Mouse (Mus musculus): Measurements from ENCODE around the gene 4930544D05Rik. TPM values are rescaled to one million over a fixed set of nuclear protein-coding genes. Genes with fewer than 3 reads are reported as not detected.

The 4930544D05Rik gene
- polyA plus RNA-seq, 1 experiment, result not detected

DNA sequence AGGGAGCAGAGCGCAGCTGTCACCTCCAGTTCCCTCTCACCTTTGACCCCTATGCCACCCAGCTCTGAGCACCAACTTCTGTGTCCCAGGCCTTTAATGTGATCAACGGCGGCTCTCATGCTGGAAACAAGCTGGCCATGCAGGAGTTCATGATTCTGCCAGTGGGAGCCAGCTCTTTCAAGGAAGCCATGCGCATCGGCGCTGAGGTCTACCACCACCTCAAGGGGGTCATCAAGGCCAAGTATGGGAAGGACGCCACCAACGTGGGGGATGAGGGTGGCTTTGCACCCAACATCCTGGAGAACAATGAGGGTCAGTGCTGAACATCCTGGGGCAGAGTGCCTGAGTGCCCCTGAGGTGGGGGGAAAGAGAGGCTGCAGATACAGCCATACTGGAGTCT is 44.9 kb downstream of the 4930544D05Rik start:
- TF ChIP-seq POLR2A (IDR thresholded peaks at IDR 0.05; ENCODE audit: borderline replicate concordance, low read depth, low read length) (no peak), CTCF (IDR thresholded peaks at IDR 0.05; ENCODE audit: low read depth, low read length) (no peak)

DNA sequence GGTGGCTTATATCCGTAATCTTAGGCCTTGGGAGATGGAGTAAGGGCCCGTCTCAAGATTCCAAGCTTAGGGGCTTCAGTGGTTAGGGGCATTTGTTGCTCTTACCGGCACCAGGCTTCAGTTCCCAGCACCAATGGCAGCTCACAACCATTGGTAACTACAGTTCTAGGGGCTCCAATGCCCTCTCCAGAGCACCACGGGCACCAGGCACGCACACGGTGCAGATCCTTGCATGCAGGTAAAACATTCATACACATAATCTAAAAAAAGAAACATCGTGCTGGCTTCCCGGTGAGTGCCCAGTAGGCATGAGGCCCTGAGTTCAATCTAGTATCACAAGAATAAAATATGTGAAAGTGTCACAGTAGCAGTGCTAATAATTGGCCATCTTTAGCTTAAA is 47.5 kb downstream of the 4930544D05Rik start:
- no peak overlapping the region for H3K4me3 ChIP-seq (ENCODE audit: insufficient read depth, low read length)
- no peak overlapping the region for H3K27ac ChIP-seq (ENCODE audit: insufficient read depth, low read depth, low read length)
- H3K4me1 ChIP-seq (ENCODE audit: control insufficient read depth, insufficient read depth, low read length), result peaks cover 37% of the 10 kb centered on the region
- no peak for TF ChIP-seq POLR2A (IDR thresholded peaks at IDR 0.05; ENCODE audit: borderline replicate concordance, low read depth, low read length)
- TF ChIP-seq CTCF (IDR thresholded peaks at IDR 0.05; ENCODE audit: low read depth, low read length), result no peak

More for the DNA sequence above, 44.9 kb downstream of the 4930544D05Rik start:
- Histone ChIP-seq H3K4me1 (ENCODE audit: control insufficient read depth, insufficient read depth, low read length) (peaks cover 38% of the 10 kb centered on the region), H3K27ac (ENCODE audit: insufficient read depth, low read depth, low read length) (no peak overlapping the region), H3K4me3 (ENCODE audit: insufficient read depth, low read length) (no peak overlapping the region)

DNA sequence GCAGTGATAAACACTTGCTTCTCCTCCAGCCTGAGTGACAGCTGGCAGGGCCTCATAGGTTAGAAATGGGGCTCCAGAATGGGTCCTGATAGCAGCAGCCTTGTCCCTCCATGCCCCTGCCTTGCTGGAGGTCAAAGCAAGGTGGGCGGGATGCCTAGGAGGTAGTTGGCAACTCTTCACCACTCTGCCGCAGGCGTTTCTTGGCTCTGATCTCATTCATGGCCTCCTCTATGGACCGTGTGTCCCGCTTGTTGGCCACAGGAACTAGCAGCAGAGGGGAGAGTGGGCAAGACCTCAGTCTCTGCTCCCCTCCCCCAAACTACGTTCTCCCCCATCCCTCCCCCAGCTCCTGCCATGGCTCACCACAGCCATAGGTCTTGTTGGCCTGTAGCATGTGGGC is 48.3 kb downstream of the 4930544D05Rik start:
- TF ChIP-seq CTCF (IDR thresholded peaks at IDR 0.05; ENCODE audit: low read depth, low read length), result no peak
- no peak for TF ChIP-seq POLR2A (IDR thresholded peaks at IDR 0.05; ENCODE audit: borderline replicate concordance, low read depth, low read length)
- H3K4me1 ChIP-seq (ENCODE audit: control insufficient read depth, insufficient read depth, low read length), result peaks cover 29% of the 10 kb centered on the region
- no peak overlapping the region for H3K27ac ChIP-seq (ENCODE audit: insufficient read depth, low read depth, low read length)
- no peak overlapping the region for H3K4me3 ChIP-seq (ENCODE audit: insufficient read depth, low read length)

GRCm38 (mm10) chr11:70664741-70665140 is 49.1 kb downstream of the 4930544D05Rik start:
- Histone ChIP-seq H3K4me1 (ENCODE audit: control insufficient read depth, insufficient read depth, low read length) (peaks cover 22% of the 10 kb centered on the region), H3K4me3 (ENCODE audit: insufficient read depth, low read length) (no peak overlapping the region), H3K27ac (ENCODE audit: insufficient read depth, low read depth, low read length) (no peak overlapping the region)
- TF ChIP-seq CTCF (IDR thresholded peaks at IDR 0.05; ENCODE audit: low read depth, low read length) (no peak), POLR2A (IDR thresholded peaks at IDR 0.05; ENCODE audit: borderline replicate concordance, low read depth, low read length) (no peak)

Other genes starting within 250 kb of the 4930544D05Rik start
- gene Pelp1, start 205.8 kb upstream of the 4930544D05Rik start, polyA plus RNA-seq (2012; ENCODE audit: insufficient read depth, insufficient read length, missing spikeins), result 19.3 and 21.2 TPM in 2 replicates
- 520 and 549 TPM in 2 replicates for gene Arrb2, start 183.2 kb upstream of the 4930544D05Rik start, polyA plus RNA-seq (2012; ENCODE audit: insufficient read depth, insufficient read length, missing spikeins)
- 40.5 and 41.6 TPM in 2 replicates for gene Med11, start 163.9 kb upstream of the 4930544D05Rik start, polyA plus RNA-seq (2012; ENCODE audit: insufficient read depth, insufficient read length, missing spikeins)
- 21.7 and 23.7 TPM in 2 replicates for gene Zmynd15, start 156.4 kb upstream of the 4930544D05Rik start, polyA plus RNA-seq (2012; ENCODE audit: insufficient read depth, insufficient read length, missing spikeins)
- 434 and 456 TPM in 2 replicates for gene Cxcl16, start 155.9 kb upstream of the 4930544D05Rik start, polyA plus RNA-seq (2012; ENCODE audit: insufficient read depth, insufficient read length, missing spikeins)
- gene Tm4sf5, start 110.6 kb upstream of the 4930544D05Rik start, polyA plus RNA-seq (2012; ENCODE audit: insufficient read depth, insufficient read length, missing spikeins), result 4.3 TPM in 2 replicates
- gene Vmo1, start 101.2 kb upstream of the 4930544D05Rik start, polyA plus RNA-seq (2012; ENCODE audit: insufficient read depth, insufficient read length, missing spikeins), result not detected in 2 replicates
- not detected in 2 replicates for gene Gltpd2, start 96.7 kb upstream of the 4930544D05Rik start, polyA plus RNA-seq (2012; ENCODE audit: insufficient read depth, insufficient read length, missing spikeins)
- gene Psmb6, start 90.5 kb upstream of the 4930544D05Rik start, polyA plus RNA-seq (2012; ENCODE audit: insufficient read depth, insufficient read length, missing spikeins), result 141 and 151 TPM in 2 replicates
- not detected in 2 replicates for gene Gm40193, start 82.9 kb upstream of the 4930544D05Rik start, polyA plus RNA-seq (2012; ENCODE audit: insufficient read depth, insufficient read length, missing spikeins)
- 58.4 and 60.9 TPM in 2 replicates for gene Pld2, start 75.8 kb upstream of the 4930544D05Rik start, polyA plus RNA-seq (2012; ENCODE audit: insufficient read depth, insufficient read length, missing spikeins)
- 139 and 151 TPM in 2 replicates for gene Mink1, start 53.0 kb upstream of the 4930544D05Rik start, polyA plus RNA-seq (2012; ENCODE audit: insufficient read depth, insufficient read length, missing spikeins)
- gene Chrne, start 3.4 kb downstream of the 4930544D05Rik start, polyA plus RNA-seq (2012; ENCODE audit: insufficient read depth, insufficient read length, missing spikeins), result not detected in 2 replicates
- not detected in 2 replicates for gene Gp1ba, start 23.3 kb downstream of the 4930544D05Rik start, polyA plus RNA-seq (2012; ENCODE audit: insufficient read depth, insufficient read length, missing spikeins)
- gene Rnf167, start 31.4 kb downstream of the 4930544D05Rik start, polyA plus RNA-seq (2012; ENCODE audit: insufficient read depth, insufficient read length, missing spikeins), result 70.1 and 76.6 TPM in 2 replicates
- 99.9 and 110 TPM in 2 replicates for gene Slc25a11, start 31.6 kb downstream of the 4930544D05Rik start, polyA plus RNA-seq (2012; ENCODE audit: insufficient read depth, insufficient read length, missing spikeins)
- gene Pfn1, start 38.8 kb downstream of the 4930544D05Rik start, polyA plus RNA-seq (2012; ENCODE audit: insufficient read depth, insufficient read length, missing spikeins), result 1,781 and 1,801 TPM in 2 replicates
- 4.7 and 7.4 TPM in 2 replicates for gene Eno3, start 41.4 kb downstream of the 4930544D05Rik start, polyA plus RNA-seq (2012; ENCODE audit: insufficient read depth, insufficient read length, missing spikeins)
- 86.8 and 101 TPM in 2 replicates for gene Spag7, start 53.6 kb downstream of the 4930544D05Rik start, polyA plus RNA-seq (2012; ENCODE audit: insufficient read depth, insufficient read length, missing spikeins)
- gene Camta2, start 72.3 kb downstream of the 4930544D05Rik start, polyA plus RNA-seq (2012; ENCODE audit: insufficient read depth, insufficient read length, missing spikeins), result 71.4 and 84.6 TPM in 2 replicates
- gene Inca1, start 84.3 kb downstream of the 4930544D05Rik start, polyA plus RNA-seq (2012; ENCODE audit: insufficient read depth, insufficient read length, missing spikeins), result 1.7 TPM in 1 of 2 replicates, not detected in the other
- 56.2 and 57.9 TPM in 2 replicates for gene Kif1c, start 84.7 kb downstream of the 4930544D05Rik start, polyA plus RNA-seq (2012; ENCODE audit: insufficient read depth, insufficient read length, missing spikeins)
- gene Zfp3, start 148.4 kb downstream of the 4930544D05Rik start, polyA plus RNA-seq (2012; ENCODE audit: insufficient read depth, insufficient read length, missing spikeins), result 2.7 and 3.3 TPM in 2 replicates
- gene Scimp, start 196.7 kb downstream of the 4930544D05Rik start, polyA plus RNA-seq (2012; ENCODE audit: insufficient read depth, insufficient read length, missing spikeins), result 1.1 TPM in 1 of 2 replicates, not detected in the other
- gene Rabep1, start 228.9 kb downstream of the 4930544D05Rik start, polyA plus RNA-seq (2012; ENCODE audit: insufficient read depth, insufficient read length, missing spikeins), result 49.2 and 51.8 TPM in 2 replicates